Mouse (Mus musculus): ENCODE measurements around the gene Ankrd22.
"Not testable (repeated sequence)": the region's sequence is repeated elsewhere in the genome, so short reads cannot be mapped to it uniquely, and the experiment has no call there.

Ankrd22 gene

DNA sequence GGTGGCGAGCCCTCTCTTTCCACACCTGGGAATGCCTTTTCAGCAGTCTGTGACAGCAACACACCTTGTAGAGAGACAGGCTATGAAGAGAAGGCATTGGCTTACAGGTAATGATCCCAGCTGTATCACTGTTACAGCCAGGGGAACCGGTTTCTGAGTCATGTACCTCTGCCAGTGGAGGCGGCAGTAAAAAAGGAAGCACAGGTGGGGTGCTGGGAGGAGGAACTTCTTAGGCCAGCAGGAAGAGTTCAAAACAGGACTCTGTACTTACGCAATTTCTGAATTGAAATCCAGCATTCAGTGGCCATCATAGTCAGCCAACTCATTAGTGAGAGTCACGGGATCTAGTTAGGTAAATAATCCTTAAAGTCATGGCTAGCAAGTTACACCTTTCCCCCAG lies at the start of gene Ankrd22:
Gene Ankrd22, minus strand, starts transcription at position 163 of the 400 bp plus-strand sequence.
- no peak for DNase-seq (ENCODE audit: low read depth, low spot score)

DNA sequence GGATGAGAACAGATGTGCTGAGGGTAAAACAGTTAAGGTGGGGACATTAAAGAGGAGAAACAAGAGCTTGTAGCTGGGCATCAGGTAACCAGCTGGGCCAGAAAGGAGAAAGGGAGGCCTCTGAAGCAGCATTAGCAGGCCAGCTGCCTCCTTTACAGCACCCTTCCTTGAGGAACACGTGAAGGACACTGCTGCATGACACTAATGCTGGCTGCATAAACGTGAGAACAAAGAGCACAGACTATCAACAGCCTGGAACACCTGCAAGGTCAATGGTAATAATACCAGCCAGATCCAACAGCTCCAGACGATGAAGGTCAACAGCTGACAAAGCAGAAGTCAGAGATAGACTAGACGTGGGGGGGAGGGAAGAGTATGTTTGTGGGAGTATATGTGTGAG lies 48.3 kb upstream of the Ankrd22 start:
- DNase-seq (ENCODE audit: low read depth, low spot score) = no peak

DNA sequence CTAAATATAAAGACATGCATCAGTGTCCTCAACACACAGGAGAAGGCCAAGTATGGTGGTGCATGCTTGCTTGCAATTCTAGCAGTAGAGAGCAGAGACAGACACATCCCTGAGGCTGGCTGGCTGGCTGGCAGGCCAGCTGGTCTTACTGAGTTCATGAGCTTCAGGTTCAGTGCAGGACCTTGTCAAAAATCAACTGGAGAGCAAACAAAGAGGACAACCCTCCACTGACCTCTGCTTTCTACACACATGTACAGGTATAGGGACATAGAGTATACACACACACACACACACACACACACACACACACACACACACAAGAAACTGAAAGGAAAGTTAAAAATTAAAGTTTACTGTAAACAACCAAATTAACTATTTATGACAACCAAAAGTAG lies 47.4 kb upstream of the Ankrd22 start:
- DNase-seq (ENCODE audit: low read depth, low spot score) = no peak

GRCm38 (mm10) chr19:34212489-34213250 lies 46.8 kb upstream of the Ankrd22 start:
- no peak for DNase-seq (ENCODE audit: low read depth, low spot score)

DNA sequence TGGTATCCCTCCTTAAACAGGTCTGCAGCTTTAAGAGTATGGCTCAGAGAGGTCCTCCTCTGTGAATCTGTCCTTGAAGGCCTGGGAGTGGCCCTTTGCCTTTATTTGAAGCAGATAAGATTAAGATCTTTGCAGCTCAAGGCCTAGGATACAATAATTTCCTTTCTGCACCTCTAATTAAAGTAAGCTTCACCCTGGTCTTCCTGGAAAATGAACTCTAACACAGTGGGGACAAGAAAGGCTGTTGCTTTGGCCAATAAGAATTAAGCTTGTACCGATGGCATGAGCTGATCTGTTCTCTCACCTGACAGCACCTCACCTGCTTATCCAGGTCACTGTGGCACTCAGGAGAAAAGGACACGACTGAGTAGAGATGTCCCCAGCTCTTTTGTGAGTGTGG lies 45.0 kb upstream of the Ankrd22 start:
- no peak for DNase-seq (ENCODE audit: low read depth, low spot score)

GRCm38 (mm10) chr19:34209930-34210581 lies 44.2 kb upstream of the Ankrd22 start:
- no peak for DNase-seq (ENCODE audit: low read depth, low spot score)

DNA sequence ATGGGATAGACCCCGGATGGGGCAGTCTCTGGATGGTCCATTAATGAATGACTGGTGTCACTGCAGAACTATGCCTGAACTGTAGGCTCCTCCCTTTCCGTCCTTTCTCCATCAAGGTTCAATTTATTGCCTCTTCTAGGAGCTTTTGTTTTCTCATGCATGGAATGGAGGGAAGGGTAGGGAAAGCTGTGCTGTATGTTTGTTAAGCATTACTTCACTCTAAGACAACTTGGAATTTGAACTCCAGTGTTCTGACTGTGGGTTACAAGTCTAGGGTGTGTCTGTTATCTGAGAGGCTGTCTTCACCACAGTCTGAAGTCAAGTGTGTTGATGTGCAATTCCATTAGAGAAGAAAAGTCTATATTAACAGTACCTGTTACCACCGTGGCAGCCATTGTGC lies 43.2 kb upstream of the Ankrd22 start:
- DNase-seq (ENCODE audit: low read depth, low spot score) = no peak

DNA sequence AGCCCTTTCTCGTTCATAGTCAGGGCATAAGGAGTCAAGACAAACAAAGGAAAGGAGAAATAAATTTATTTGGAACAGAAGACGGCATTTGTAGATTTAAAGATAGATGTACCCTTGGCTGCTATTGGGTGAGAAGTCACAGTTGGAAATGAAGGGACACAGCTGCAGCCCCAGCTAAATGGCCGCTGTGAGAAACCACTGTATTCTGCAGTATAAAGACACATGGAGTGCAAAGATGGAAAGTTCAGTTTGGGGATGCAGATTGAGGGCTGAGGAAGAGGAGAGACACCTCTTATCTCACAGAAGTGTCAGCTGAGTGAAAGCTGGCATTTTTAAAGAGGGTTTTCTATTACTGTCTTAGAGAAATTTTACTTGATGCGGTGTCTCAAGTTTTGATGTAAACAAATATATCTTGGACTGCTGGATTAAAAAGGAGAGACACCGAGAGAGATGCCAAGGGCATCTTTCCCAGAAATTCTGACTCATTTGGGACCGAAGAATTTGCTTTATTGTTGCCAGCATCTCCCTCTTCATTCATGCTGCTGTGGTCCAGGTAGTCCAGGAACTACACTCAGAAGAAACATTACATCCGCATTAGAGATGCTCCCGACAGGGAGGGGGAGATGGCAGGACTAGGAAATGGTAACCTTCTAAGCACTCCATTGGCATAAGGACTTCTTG lies 41.0 kb upstream of the Ankrd22 start:
- DNase-seq (ENCODE audit: low read depth, low spot score) = no peak

DNA sequence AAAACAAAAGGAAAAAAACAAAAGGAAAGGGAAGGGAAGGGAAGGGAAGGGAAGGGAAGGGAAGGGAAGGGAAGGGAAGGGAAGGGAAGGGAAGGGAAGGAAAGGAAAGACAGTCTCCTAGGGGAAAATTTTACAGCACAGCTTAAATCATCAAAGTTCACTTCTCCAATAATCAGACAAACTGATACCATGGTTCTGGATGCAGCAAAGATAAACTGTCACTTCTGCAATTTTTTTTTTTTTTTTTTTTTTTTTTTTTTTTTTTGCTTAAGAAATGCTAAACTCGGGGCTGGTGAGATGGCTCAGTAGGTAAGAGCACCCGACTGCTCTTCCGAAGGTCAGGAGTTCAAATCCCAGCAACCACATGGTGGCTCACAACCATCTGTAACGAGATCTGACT lies 40.3 kb upstream of the Ankrd22 start:
- not testable (repeated sequence) for DNase-seq (ENCODE audit: low read depth, low spot score)

GRCm38 (mm10) chr19:34202668-34203067 lies 36.8 kb upstream of the Ankrd22 start:
- no peak for DNase-seq (ENCODE audit: low read depth, low spot score)

GRCm38 (mm10) chr19:34199488-34199887 lies 33.6 kb upstream of the Ankrd22 start:
- no peak for DNase-seq (ENCODE audit: low read depth, low spot score)

DNA sequence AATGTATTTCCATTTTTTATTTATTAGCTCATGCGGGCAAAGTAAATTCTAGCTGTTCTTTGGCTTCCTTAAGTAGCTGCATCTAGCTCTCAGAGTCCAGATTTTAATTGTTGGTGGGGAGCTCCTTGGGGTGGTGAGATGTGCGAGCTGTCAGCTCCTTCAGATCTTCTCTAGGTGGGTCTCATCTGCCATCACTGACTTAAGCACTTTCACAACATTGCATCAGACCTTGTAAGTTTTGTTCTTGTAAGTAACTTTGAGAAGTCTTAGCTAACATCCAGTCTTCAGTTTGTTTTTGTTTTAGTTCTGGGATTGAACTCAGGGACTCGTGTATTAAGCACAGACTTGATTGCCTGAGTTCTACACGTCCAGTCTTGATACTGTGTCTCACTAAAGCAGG lies 33.0 kb upstream of the Ankrd22 start:
- DNase-seq (ENCODE audit: low read depth, low spot score) = no peak

DNA sequence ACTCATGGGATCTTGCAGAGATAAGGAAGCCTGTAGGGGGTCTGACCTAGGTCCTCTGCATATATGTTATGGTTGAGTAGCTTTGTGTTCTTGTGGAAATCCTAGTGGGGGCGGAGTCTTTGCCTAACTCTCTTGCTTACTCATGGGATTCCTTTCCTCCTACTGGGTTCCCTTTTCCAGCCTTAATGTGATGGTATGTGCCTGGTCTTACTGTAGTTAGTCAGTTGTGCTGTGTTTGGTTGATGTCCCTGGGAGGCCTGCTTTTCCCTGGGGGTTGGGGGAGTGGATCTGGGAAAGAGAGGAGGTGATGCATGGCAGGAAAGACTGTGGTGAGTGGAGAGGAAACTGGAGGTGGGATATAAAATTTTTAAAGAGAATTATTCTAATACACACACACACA lies 32.2 kb upstream of the Ankrd22 start:
- no peak for DNase-seq (ENCODE audit: low read depth, low spot score)

DNA sequence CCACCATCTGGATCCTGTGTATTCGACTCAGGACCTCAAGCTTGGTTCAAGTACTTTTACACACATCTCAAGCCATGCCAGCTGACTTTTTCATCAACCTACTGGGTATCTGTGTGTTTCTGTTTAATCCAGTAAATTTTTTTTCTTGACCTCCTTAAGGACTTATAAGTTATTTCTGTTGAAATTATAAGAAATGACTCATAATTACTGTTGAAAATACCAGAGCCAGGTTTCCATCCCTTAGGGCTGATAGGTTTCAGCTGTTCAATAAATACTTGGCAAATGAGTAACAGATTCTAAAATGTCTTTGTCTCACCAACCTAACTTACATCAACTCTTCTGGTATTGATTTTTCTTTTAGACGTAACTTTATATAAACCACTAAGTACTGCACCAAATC lies 29.2 kb upstream of the Ankrd22 start:
- no peak for DNase-seq (ENCODE audit: low read depth, low spot score)

DNA sequence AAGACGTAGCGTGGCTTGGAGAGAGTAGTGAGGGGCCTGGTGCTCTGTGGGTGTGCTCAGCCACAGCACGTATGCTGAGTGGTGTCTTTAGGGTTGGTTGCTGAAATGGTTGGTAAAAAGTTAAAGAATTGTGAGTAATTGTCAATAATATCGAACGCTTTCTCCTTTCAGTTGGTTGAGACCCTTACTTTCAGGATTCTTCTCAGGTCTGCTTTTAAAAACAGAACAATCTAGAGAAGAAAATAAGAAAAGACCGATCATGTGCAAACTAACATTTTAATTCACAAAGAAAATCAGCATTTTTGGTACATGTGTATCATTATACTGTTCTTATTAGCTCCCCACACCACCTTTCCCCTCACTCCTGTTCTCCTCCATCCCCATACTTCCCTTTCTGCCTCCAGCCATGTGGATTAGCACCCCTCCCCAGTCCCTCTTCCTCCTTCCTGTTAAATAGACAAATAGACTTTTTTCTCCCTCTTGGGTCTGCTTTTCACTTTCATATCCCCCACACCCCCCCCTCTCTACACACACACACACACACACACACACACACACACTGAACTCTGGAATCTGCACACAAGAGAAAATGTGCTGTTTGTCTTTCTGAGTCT lies 28.4 kb upstream of the Ankrd22 start:
- no peak for DNase-seq (ENCODE audit: low read depth, low spot score)

- no peak for DNase-seq (ENCODE audit: low read depth, low spot score)
Measured at GRCm38 (mm10) chr19:34193683-34194082, 27.8 kb upstream of the Ankrd22 start.

- DNase-seq (ENCODE audit: low read depth, low spot score) = no peak
Measured at GRCm38 (mm10) chr19:34193149-34193548, 27.3 kb upstream of the Ankrd22 start.

GRCm38 (mm10) chr19:34192008-34192963 lies 26.4 kb upstream of the Ankrd22 start, which contains the start of gene Stambpl1:
Stambpl1 (plus strand) TSS chr19:34192229.
- DNase-seq (ENCODE audit: low read depth, low spot score) = peak; percentile 45

DNA sequence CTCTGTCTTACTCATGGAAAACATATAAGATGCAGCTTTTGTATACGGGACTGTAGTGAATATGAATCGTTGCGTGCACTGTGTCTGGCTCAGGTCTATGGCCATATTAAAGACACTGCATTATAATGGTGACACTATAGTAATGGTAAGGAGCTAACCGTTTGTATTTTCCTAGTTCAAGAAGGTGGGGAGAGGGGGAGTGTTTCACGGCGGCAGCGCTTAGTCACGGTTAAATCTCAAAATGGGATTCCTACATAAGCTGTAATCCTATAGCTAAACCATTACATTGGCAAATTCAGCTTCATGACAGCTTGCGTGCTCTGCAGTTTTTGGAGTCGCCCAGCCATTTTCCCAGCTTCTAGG lies 25.8 kb upstream of the Ankrd22 start:
- DNase-seq (ENCODE audit: low read depth, low spot score) = peak; percentile 22

DNA sequence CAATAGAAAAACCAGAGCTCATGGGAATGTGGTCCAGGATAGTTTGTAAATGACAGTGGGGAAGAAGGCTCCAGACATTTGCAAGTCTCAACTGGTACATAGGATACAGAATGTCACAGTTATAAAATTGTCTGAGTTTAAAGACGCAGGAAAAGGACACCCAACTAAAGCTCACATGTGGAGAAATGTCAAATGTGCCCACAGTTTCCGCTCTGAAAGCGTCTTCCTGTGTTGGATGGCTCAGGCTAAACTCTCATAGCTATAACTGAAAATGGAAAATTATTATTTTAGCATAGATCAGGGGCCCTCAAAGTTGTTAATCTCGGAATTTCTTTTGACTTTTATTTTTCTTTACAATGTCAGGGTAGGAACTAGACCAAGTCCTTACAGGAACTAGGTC lies 21.0 kb upstream of the Ankrd22 start:
- no peak for DNase-seq (ENCODE audit: low read depth, low spot score)

GRCm38 (mm10) chr19:34182490-34182889 lies 16.6 kb upstream of the Ankrd22 start:
- no peak for DNase-seq (ENCODE audit: low read depth, low spot score)

Measured in brain, embryonic 18.5 days (tissue).